Mouse (Mus musculus) cerebellum, adult 2 months (tissue): ENCODE measurements around the gene Cfap58.

ENCODE experiments used
- CTCF ChIP-seq: fragments of 200-500 bp; IDR thresholded peaks from 2 replicates; pipeline ENCODE4 v1.5.1; 2011; ENCODE audit warnings: low read depth, mild to moderate bottlenecking, control low read depth, low read length, moderate library complexity, borderline replicate concordance; ENCODE audit not compliant: insufficient read depth
- POLR2A ChIP-seq: fragments of 200-500 bp; IDR thresholded peaks from 2 replicates; pipeline ENCODE4 v1.6.1; 2011; ENCODE audit warnings: low read length, control low read depth, borderline replicate concordance; ENCODE audit not compliant: insufficient read depth

DNA sequence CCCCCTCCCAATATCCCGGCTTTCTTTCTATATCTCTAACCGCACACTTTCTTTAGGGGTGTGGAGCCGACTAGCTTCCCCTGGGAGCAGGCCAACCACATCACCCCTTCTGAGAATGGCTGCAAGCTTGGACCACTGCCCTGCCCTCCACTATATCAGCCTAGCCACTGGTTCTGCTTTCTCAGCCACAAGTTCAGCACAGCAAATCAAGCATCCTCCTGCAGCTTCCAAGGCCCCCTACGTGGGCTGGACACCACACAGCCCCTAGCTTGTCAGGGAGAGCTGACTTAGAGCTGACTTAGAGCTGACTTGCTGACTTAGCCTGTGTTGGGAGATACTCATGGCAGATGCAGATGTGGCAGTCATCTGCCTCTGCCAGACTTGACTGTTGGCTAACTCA lies 32.4 kb upstream of the Cfap58 start:
- TF ChIP-seq CTCF, result no peak
- TF ChIP-seq POLR2A, result no peak
